Mouse (Mus musculus) fibroblast of lung, adult 2 months (primary cell): ENCODE data around the gene Spef2.
"Not testable (repeated sequence)": the region's sequence is repeated elsewhere in the genome, so short reads cannot be mapped to it uniquely, and the experiment has no call there.

Experiments
- DNase-seq: peaks from one replicate; pipeline ENCODE4 v3.0.0-alpha.2; 2011; ENCODE audit warnings: low read depth

The Spef2 gene

DNA sequence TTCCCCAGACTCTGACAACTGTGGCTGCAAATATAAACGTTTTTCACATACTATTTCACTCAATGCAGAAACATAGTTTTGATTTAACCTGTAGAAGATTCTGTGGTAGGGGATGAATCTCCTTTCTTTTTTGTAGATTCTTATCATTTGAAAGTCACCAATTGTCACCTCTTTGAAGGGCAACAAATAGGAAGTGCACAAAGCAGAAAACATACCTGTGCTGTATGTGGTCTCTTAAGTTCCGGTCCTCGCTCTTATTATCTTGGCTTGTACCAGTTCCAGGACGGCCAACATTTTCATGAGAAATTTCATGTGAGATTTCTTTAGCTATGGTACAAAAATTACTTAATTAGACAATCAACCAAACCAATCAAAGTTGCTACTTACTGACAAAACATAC, 80.1 kb downstream of the Spef2 start:
- DNase-seq: no peak

DNA sequence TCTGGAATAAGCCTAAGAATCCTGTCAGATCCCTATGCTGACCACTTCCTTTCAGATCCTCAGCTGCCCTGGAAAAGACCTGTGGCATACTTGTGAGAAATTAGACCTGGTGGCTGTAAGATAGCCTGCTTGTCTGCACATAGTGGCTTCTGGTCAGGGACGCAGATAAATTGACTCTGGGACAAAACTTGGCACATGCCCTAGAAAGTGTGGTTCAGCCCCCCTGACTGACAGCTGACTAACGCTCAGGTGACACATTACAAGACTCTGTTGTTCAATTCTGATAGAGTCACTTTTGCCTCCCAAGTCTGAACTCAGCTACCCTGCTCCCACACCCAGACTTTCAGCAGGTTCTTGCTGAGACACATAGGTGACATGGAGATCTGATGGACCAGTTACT, 83.7 kb downstream of the Spef2 start:
- not testable (repeated sequence) for DNase-seq

- DNase-seq: no peak
Measured at GRCm38 (mm10) chr15:9661215-9661614, 87.5 kb downstream of the Spef2 start.

GRCm38 (mm10) chr15:9634471-9634870, 114.2 kb downstream of the Spef2 start:
- DNase-seq: no peak

DNA sequence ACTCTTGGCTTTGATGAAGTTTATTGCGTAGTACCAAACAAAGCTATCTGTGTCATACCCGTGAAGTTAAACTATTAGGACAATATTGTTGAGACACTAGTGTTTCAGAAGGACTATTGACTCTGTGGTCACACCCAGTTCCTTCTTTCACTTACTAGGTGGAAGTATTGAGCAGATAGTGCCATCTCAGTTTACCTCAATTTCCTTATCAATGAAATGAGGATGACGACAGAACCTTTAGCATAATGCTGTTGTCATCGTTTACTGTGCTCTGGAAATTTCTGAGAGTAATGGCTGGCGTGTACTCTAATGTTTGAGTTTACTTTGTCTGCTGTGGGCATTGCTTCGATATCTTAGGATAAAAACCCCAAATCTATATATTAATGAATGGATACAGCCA, 117.0 kb downstream of the Spef2 start:
- no peak for DNase-seq

DNA sequence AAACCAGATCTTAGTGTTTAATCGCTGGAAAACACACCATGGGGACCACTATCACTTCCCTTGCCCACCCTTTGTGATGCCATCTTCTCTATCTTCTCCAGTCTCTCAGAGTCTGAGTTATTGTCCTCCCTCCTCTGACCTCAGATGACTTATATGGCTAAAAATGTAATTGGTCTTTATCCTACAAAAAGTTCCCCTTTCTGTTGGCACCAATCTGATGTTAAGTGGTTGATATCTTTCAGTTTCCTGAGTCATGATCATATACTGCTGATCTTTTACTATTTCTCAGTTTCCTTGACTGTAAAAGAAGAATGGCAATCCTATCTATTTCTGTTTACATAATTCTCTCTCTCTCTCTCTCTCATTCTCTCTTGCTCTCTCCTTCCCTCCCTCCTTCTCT, 119.0 kb downstream of the Spef2 start:
- no peak for DNase-seq

DNA sequence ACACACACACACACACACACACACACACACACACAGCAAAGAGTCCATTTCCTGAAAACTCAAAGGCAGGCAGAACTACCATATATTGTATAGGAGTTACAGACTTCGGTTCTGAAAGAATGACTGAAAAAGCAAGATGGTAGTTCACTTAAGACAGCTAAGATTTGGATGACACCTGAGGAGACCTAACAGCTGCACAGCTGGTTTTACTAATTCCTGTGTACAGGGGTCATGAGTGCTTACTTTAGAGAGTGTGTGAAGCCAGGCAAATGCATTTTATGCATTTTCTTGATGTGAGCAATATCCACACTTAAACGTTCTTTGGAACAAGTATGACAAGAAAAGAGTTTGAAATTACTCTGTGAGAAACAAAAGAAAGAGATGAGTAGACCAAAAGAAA, 124.0 kb downstream of the Spef2 start:
- no peak for DNase-seq

DNA sequence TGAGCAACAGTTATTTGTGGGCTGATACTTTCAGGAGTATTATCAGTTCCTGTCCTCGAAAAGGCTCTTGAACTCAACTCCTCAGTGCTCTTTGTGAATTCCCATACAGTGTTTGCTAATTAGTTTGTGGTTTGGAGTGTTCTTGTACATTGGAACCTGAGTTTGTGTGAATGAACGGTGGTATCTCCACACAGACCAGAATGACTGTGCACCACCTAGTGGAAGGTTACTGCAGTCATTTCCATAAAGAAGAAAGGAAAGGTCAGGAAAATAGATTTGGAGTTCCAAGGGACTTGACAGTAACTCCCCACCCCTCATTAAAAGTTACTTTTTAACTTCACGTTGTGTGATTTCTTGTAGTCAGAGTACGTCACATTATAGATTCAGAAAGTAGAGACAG, 140.5 kb downstream of the Spef2 start:
- DNase-seq: no peak

GRCm38 (mm10) chr15:9600088-9600455, 148.6 kb downstream of the Spef2 start:
- no peak for DNase-seq

DNA sequence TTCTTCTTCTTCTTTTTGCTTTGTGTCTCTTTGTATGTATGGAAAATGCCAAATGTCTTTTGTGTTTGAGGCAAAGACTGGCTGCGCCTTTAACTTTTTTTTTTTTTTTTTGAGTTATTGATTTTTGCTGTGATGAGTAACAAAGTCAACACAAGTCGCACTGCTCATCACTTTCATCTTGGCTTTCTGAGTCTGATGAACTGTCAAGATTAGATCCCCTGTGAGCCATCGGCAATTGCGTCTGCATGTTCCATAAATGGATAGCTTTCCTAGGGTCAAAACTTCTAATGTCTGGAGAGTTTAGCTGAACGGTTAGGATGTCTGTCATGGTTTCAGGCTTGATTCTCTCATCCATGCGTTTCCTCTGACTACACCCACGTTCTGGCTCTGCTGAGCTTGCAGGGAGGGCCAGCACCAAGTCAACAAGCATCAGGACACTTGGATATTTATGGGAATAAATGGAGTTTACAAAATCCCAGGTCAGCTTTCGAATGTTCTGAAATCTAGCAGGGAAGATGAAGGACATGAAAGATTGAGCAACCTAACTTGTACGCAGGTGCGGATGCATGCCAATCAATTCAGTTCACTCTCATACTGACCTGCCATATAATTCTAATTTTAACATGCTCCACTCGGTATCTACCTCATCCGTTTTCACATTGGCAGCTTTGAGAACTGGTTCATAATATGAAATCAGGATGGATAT, 149.1 kb downstream of the Spef2 start:
- DNase-seq: no peak

DNA sequence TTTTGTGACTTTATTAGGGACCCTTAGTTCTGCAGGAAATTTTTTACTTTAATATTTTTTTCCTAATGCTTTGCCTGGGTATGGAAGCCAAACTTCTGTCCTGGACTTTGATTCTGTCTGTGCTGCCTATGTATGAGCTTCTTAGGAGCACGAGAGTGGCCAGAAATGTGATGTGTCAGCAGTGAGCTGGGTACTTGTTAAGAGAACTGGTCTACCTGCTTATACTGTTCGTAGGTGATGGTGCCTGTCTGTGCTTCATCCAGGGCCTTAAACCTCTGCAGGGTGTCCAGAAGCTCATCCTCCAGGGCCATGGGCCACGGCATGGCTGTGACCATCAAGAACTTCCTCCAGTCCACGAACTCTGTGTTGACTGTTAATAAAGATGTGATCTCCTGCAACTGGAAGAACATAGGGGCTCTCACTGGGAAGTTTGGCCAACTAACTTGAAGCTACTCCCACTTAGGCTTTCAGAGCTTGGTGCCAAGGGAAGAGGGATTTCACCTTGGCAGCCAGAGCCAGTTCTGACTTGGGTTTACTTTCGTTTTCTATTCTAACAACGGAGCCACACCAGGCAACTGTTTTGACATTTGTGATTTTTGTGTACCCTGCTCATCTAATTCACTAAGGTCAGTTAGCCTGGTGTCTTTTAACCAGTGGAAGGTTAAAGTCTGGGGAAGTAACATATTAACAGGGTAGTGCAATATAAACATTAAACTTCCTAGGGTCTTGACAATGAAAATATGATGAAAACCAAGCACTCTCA, 152.2 kb downstream of the Spef2 start:
- no peak for DNase-seq

GRCm38 (mm10) chr15:9589939-9590338, 158.7 kb downstream of the Spef2 start:
- no peak for DNase-seq

DNA sequence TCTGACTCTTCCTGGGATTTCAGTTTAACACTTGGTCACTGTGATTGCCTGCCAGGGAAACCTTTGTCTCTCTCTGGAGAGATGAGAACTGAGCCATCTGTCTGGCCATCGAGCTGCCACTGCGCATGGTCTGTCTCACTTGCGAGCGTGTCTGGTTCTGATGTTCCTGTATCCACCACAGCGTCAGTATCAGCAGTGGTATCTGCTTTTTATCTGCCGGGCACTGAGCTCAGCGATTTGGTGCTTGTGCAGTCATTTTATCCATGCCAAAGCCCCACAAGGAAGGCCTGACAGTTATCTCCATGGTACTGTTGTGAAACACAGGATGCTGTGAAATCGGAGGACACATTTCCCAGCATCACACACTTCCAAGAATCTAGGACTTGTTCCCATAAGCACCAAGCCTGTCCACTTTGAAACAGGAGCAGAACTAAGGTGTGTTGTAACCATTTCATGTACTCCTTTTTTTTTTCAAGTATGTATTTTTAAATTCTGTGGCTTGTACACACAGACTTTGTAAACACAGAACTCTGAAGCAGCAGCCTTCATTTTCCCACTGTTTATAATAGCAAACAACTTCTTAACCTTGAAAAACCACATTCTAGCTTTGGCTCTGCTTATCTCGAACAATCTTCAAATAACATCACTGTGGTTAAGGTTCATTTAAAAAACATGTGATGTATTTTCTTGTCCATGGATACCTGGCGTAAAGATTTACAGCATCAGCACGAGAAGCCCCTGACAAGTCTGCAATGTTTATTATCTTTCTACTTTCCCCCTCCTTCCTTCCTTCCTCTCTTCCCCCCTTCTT, 168.0 kb downstream of the Spef2 start:
- DNase-seq: no peak

DNA sequence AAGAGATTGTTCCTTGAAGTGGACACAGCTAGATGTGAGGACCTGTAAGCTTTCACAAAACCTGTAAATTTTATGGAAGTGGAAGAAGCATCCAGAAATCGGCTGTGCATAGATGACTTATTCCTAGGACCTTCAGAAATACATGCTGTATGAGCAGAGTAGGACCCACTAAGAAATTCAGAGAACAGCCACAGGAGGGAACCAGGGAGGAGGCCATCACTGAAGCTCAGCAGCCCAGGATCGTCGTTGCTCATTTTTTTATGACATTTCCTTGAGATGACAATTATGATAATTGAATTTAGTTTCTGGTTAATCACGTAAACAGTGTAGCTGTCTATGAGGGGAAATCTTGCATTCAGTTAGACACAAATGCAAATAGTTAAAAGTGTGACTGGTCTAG, 171.4 kb downstream of the Spef2 start:
- DNase-seq: no peak

GRCm38 (mm10) chr15:9574796-9575195, 173.9 kb downstream of the Spef2 start:
- DNase-seq: no peak

- no peak for DNase-seq
Measured at GRCm38 (mm10) chr15:9573361-9573760, 175.3 kb downstream of the Spef2 start.

GRCm38 (mm10) chr15:9572664-9573063, 176.0 kb downstream of the Spef2 start:
- no peak for DNase-seq

GRCm38 (mm10) chr15:9571896-9572295, 176.8 kb downstream of the Spef2 start:
- DNase-seq: no peak

- no peak for DNase-seq
Measured at GRCm38 (mm10) chr15:9567316-9567715, 181.4 kb downstream of the Spef2 start.

DNA sequence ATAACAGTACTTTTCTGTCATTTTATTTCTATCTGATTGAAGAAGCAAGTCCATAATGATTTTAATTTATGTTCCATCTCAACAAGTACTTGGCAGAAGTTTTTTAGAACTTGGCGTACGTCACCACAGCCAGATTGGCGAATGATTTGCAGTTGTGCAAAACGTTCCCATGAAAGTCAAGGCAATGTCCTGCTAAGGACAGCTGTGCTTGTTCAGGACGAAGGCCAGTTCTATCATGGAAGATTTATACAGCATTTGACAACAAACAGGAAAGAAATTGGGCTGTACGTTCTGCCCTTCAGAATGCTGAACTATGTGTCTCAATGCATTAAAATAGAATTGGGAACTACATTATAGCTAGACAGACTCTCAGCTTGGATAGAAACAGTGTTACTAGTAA, 183.3 kb downstream of the Spef2 start:
- DNase-seq: no peak

DNA sequence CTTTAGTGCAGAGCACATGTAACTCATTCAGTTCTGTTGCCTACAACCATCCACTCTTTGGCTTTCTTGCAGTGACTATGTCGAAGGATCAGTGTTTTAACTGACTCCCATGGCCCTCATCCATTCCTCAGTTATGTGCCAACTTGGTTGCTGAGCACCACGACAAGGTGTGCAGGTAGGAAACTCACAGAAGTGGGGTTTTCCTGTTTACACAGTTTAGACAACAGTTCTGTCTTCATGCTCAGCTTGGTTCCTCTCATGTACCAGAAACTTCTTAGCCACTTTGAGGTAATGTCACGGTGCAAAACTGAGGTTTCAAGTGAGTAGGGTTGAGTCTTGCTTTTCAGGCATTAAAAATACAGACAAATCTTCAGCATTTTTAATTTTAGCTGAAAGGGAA, 184.5 kb downstream of the Spef2 start:
- DNase-seq: no peak

GRCm38 (mm10) chr15:9557264-9557663, 191.4 kb downstream of the Spef2 start:
- not testable (repeated sequence) for DNase-seq

GRCm38 (mm10) chr15:9548951-9549350, 199.7 kb downstream of the Spef2 start:
- no peak for DNase-seq
